Mouse (Mus musculus): ENCODE data around the gene Gpr152.
"Not testable (repeated sequence)": the region's sequence is repeated elsewhere in the genome, so short reads cannot be mapped to it uniquely, and the experiment has no call there.

The Gpr152 gene

GRCm38 (mm10) chr19:4112063-4112960 lies 27.3 kb upstream of the Gpr152 start:
- no peak for DNase-seq (ENCODE audit: low read depth, low spot score)

DNA sequence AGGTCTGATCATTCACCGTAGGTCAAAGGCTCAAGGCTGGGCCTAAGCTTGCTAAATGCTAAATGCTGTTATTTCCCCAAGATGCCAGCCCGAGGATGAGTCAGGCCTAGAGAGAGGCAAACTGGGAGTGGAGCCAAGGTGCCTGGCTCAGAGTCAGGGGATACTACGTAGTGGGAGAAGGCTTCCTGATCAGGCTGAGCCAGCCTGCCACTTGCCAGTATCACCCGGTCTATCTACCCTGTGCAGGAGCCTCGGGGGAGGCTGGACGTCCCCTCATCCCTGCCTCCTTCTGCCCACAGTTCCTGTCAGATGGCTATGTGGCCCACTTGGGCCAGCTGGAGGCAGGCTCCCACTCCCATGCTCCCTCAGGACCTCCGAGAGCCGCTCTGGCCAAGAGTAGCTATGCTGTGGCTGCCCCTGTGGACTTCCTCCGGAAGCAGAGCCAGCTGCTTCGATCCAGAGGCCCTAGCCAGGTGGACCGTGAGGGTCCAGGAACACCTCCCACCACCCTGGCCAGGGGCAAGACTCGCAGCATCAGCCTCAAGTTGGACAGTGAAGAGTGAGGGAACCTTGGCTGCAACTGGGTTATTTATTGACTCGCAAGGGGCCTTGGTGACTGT lies 26.3 kb upstream of the Gpr152 start:
- no peak for DNase-seq (ENCODE audit: low read depth, low spot score)

DNA sequence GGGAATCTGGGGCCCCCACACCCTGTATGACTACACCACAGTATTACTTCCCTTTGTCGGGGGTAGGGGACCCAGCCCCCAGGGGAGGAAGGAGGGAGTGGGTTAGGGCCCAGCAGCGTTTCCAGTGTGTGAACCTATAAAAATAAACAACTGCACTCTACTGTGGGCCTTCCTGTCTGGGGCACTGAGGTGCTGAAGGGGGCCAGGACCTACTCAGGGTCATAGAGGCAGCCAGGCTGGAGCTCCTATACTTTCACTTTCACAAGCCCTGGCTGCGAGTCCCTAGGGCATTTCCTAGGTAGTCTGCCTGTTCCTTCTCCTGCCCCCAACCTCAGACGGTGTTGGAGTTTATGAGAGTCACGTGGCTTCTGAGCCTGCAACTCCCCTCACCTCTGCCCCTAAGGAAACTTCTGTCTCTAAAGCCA lies 25.8 kb upstream of the Gpr152 start:
- DNase-seq (ENCODE audit: low read depth, low spot score) = no peak

DNA sequence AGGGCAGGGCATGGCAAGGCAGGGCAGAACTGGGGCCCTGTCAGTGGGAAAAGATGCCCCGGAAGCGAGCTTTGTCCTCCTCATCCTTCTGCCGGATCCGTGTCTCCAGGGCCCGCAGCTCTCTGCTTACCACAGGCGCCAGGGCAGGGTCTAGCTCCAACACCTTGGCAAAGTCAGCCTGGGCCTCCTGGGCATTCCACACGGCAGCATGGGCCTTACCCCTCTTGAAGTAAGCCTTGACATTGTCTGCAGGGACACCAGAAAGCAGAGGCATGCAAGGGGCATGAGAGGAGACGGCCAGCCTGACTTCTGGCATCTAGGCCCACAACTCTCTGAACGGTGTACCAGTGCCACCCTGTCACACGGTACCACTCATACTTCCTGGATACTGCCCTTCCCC lies 25.0 kb upstream of the Gpr152 start:
- DNase-seq (ENCODE audit: low read depth, low spot score) = no peak

- no peak for DNase-seq (ENCODE audit: low read depth, low spot score)
Measured at GRCm38 (mm10) chr19:4115144-4115543, 24.4 kb upstream of the Gpr152 start.

DNA sequence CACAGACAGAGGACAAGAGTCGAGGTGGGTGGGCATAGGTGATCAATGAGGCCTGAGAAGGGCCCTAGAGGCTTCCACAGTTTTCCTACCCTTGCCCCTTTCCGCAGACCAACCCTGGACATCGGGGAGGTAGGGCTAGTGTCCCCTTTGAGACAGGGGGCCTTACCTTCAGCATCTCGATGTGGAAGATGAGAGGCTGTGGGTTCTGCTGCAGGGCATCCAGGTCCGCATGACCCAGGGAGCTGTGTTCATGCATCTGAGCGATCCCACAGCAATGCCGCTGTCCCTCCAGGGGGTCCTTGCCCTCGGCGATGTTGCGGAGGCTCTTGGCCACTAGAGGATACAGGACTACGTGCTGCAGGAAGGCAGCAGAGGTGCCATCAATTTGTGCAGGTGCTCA lies 23.8 kb upstream of the Gpr152 start:
- DNase-seq (ENCODE audit: low read depth, low spot score) = no peak

DNA sequence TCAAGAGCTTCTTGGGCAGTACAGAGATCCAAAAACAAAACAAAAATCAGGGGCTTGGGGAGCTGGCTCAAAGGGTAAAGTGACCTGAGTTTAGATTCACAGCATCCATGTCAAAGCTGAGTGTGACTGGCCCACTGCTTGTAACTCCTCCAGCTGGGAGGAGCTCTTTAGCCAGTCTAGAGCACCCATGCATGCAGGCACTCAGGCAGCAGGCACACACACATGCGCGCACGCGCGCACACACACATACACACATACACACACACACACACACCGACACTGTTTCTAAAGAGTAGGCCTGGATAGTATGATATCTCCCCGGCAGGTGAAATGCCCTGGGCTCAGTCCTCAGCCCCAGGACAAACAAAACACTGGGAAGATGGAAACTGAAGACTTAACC lies 22.6 kb upstream of the Gpr152 start:
- DNase-seq (ENCODE audit: low read depth, low spot score) = no peak

GRCm38 (mm10) chr19:4118350-4118749 lies 21.2 kb upstream of the Gpr152 start:
- no peak for DNase-seq (ENCODE audit: low read depth, low spot score)

DNA sequence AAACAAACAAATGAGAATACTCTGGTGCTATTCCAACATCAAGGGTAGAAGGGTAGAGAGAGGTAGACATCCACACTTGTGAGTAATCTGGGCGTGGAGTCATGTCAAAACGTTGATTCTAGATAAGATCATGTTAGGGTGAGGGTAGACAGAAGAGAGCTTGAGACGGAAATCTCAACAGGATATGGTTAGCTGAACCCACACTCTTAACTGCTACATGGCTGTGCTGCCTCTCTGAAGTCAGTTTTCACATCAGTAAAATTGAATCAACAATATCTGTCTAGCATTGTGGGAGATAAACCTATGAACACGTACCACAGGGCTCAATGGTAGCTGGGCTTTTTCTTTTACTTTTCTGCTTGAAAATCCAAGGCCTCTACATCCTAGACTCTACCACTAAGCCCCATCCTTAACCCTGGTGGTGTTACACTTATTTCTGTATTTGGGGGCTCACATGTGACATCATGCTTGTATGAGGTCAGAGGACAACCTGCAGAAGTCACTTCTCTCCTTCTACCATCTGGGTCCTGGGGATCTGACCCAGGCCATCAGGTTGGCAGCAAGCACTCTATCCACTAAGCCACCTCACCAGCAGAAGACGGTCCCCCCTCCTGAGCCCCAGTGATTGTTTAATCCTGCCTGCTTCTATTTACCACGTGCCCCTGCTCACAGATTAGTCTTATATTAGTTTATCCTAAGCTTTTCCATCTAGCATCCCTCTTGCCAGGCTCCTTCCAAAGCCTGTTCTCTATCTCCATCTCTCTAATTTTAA lies 19.7 kb upstream of the Gpr152 start:
- no peak for DNase-seq (ENCODE audit: low read depth, low spot score)

DNA sequence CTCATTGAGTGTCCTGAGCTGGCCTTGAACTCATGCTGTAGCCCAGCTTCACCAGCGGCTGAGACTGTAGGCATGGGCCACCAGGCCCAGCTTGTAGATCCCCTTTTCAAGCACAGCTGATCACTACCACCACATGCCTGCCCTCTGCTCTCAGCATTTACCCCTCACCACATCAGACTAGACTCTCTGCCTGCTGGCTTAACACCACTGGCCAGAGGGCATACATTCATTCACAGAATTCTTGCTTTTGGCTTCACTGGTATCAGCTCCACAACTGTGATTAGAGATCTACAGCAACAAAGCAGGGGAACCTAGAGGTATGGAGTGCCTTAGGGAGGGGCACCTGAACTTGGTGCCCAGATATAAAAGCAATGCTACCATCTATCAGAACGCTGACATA lies 19.1 kb upstream of the Gpr152 start:
- no peak for DNase-seq (ENCODE audit: low read depth, low spot score)

GRCm38 (mm10) chr19:4121097-4121805 lies 18.3 kb upstream of the Gpr152 start:
- peak; percentile 99 for DNase-seq (ENCODE audit: low read depth, low spot score)

GRCm38 (mm10) chr19:4121896-4122295 lies 17.7 kb upstream of the Gpr152 start:
- DNase-seq (ENCODE audit: low read depth, low spot score) = not testable (repeated sequence)

- DNase-seq (ENCODE audit: low read depth, low spot score) = no peak
Measured at GRCm38 (mm10) chr19:4122411-4123370, 16.9 kb upstream of the Gpr152 start.

GRCm38 (mm10) chr19:4124432-4124831 lies 15.2 kb upstream of the Gpr152 start:
- DNase-seq (ENCODE audit: low read depth, low spot score) = no peak

GRCm38 (mm10) chr19:4125268-4125667 lies 14.3 kb upstream of the Gpr152 start:
- DNase-seq (ENCODE audit: low read depth, low spot score) = not testable (repeated sequence)

DNA sequence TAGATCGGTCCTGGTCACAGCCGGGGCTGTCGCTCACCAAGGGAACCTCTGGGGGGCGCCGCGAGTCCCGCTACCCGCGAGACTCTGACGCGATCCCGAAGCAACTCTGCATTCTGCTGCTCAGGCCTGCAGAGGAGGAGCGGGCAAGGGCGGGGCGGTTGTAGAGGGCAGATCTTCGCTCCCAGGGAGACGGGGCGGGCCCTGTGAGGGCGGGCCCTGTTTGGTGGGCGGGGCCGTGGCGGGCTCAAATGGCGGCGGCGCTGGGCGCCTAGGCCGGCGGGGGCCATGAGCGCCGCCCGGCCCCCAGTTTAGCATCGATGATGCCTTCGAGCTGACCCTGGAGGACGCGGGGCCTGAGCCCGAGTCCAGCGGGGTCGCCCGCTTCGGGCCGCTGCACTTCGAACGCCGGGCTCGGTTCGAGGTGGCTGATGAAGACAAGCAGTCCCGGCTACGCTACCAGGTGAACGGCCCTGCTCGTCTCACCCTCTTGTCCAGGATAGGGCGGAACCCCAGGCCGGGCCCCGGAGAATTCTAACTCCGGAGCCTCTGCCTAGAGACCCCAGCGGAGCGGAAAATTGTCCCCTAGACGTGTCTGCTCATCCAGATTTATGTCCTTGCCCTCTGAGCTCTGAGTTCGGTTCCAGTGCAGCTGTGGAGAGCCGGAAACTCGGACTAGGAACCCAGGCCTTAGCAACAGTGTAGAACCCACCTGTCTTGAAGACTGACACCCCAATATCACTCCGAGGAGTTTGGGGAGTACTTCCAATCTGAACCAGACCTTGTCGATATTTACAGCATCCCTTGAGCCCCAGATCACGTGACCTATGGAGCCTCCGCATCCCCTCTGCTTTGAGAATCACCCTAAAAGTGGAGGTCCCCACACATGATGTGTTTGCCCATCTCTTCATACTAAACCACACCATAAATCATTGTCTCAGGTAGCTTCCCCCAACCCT lies 13.6 kb upstream of the Gpr152 start, which contains the start of gene Aip:
TSS of gene Aip (minus strand) at position 118 of the 956 bp plus-strand sequence.
- DNase-seq (ENCODE audit: low read depth, low spot score) = peak; percentile 98

GRCm38 (mm10) chr19:4126759-4127495 lies 12.7 kb upstream of the Gpr152 start:
- no peak for DNase-seq (ENCODE audit: low read depth, low spot score)

DNA sequence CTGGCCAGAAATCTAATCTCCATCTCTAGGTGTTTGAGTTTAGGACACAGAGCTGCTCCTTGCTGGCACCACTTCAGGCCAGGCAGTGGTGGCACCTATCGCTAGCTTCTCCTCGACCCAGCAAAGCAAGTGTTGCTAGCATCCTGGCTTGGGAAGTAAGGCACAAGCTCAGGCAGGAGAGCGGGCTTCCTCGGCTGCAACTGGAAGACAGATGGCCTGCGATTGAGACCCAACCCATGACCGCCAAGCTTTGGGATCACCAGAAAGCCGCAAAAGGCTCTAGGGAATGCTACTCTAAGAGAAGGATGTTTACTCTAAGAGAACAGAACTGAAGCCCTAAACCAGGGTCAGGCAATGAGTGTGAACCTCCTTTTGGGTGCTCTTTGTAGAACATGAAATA lies 10.1 kb upstream of the Gpr152 start:
- no peak for DNase-seq (ENCODE audit: low read depth, low spot score)

GRCm38 (mm10) chr19:4130106-4130505 lies 9.5 kb upstream of the Gpr152 start:
- DNase-seq (ENCODE audit: low read depth, low spot score) = no peak

Measured in R1 (cell line).